Mouse (Mus musculus) olfactory bulb, adult 2 months (tissue): ENCODE measurements around the gene Hs6st1. TPM values are rescaled to one million over a fixed set of nuclear protein-coding genes. Genes with fewer than 3 reads are reported as not detected.

Source experiments
- H3K27ac ChIP-seq: fragments of 200-500 bp; 2 replicates; pipeline ENCODE4 v1.5.1; 2012; ENCODE audit warnings: low read depth, low read length; ENCODE audit not compliant: insufficient read depth
- H3K4me1 ChIP-seq: fragments of 200-500 bp; 2 replicates; pipeline ENCODE4 v1.6.1; 2012; ENCODE audit warnings: low read length; ENCODE audit not compliant: control insufficient read depth, insufficient read depth
- H3K4me3 ChIP-seq: fragments of 200-500 bp; 2 replicates; pipeline ENCODE4 v1.5.1; 2012; ENCODE audit warnings: mild to moderate bottlenecking, low read depth, low read length, moderate library complexity; ENCODE audit not compliant: insufficient read depth
- CTCF ChIP-seq: fragments of 200-500 bp; IDR thresholded peaks from 2 replicates; pipeline ENCODE4 v1.5.1; 2012; ENCODE audit warnings: low read depth, mild to moderate bottlenecking, low read length, moderate library complexity; ENCODE audit not compliant: insufficient read depth
- POLR2A ChIP-seq: fragments of 200-500 bp; IDR thresholded peaks from 2 replicates; pipeline ENCODE4 v1.6.1; 2012; ENCODE audit warnings: mild to moderate bottlenecking, low read depth, low read length, moderate library complexity; ENCODE audit not compliant: insufficient read depth
- WGBS: fragments of 180-500 bp; shearing (Covaris S2); methylation state at CpG from one replicate; pipeline ENCODE4 v1.1.7; 2018; 5-methylcytosine and 5-hydroxymethylcytosine counted together
- polyA plus RNA-seq: library from polyadenylated mRNA; stranded (reverse); fragments of >200 nt; gene quantifications from 2 replicates; pipeline ENCODE4 v1.2.4, GENCODE M21; 2012; ENCODE audit warnings: low replicate concordance; ENCODE audit not compliant: missing spikeins, insufficient read depth, insufficient read length

Gene Hs6st1
- polyA plus RNA-seq, 1 experiment, result not detected

GRCm38 (mm10) chr1:36070190-36070589 lies 2.0 kb downstream of the Hs6st1 start:
- no peak for TF ChIP-seq POLR2A
- no peak for TF ChIP-seq CTCF
- H3K27ac ChIP-seq, result no peak overlapping the region
- H3K4me3 ChIP-seq, result peak overlapping the region; percentile 80; the same call in 1 of the 2 replicates
- H3K4me1 ChIP-seq, result peaks cover 41% of the 10 kb centered on the region
- WGBS, result 80% methylated on average over 6 of the region's 6 CpGs

DNA sequence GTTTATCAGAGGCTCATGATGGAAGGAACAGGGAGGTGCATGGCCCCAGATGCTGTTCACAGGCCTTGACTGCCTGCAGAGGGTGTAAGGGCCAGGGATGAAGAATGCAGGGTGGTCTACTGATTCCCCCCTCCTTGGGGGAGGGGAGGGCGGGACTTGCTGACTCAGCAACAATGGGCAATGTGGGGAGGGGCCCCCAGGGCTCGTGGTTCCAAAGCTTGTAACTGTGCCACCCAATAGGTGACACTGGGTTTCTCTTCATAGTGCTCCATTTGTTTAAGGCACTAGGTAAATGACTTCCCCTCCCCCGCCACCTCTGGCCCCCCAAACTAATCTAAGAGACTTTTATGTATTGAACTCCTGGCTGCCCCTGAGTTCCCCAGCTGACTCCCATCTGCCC lies 2.5 kb downstream of the Hs6st1 start:
- Histone ChIP-seq H3K4me3 (no peak overlapping the region), H3K27ac (no peak overlapping the region), H3K4me1 (peaks cover 40% of the 10 kb centered on the region)
- 61% methylated on average over 3 of the region's 3 CpGs for WGBS
- TF ChIP-seq CTCF (no peak), POLR2A (no peak)

DNA sequence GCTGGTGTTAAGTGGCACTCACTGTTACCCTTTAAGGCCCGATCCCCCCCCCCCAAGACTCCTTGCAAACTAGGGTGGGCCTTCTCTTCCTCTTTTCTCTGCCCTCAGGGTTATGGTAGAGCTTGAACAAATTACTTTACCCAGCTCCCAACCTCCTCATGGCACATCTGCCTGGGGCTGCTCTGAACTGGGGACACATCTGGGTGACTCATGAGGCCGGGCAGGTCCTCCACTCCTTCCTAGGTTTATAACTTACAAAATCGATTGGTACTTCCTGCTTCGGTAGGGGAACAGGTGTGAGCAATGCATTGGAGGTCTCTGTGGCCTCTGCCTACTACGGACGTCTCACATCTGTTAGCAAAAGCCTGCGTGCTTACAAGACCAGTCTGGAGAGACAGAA lies 3.0 kb downstream of the Hs6st1 start:
- 85% methylated on average over 7 of the region's 7 CpGs for WGBS
- Histone ChIP-seq H3K27ac (no peak overlapping the region), H3K4me3 (no peak overlapping the region), H3K4me1 (peaks cover 40% of the 10 kb centered on the region)
- TF ChIP-seq CTCF, result no peak
- no peak for TF ChIP-seq POLR2A

DNA sequence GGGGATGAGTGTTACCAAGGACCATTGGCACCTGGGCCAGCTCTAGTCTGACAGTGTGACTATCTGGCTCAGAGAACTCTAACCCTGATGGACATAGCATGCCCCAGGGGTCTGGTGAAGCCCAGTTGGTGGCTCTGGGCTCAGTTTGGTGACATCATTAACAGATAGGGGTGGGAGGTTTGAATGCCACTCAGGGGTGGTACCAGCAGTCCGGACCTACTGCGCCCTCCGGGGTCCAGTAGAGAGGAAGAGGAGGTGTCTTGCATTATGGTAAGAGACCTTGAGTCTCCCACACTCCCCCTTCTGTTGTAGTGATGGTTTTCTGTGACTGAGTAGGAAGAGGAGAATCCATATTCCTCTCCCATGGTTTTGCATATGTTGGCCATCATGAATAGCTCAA lies 3.4 kb downstream of the Hs6st1 start:
- Histone ChIP-seq H3K4me3 (no peak overlapping the region), H3K27ac (no peak overlapping the region), H3K4me1 (peaks cover 40% of the 10 kb centered on the region)
- TF ChIP-seq CTCF (no peak), POLR2A (no peak)
- WGBS, result 90% methylated on average over 3 of the region's 3 CpGs

GRCm38 (mm10) chr1:36072588-36073556 lies 4.7 kb downstream of the Hs6st1 start:
- TF ChIP-seq CTCF (no peak), POLR2A (no peak)
- Histone ChIP-seq H3K27ac (no peak overlapping the region), H3K4me3 (no peak overlapping the region), H3K4me1 (peaks cover 38% of the 10 kb centered on the region)
- WGBS, result 61% methylated on average over 11 of the region's 11 CpGs

DNA sequence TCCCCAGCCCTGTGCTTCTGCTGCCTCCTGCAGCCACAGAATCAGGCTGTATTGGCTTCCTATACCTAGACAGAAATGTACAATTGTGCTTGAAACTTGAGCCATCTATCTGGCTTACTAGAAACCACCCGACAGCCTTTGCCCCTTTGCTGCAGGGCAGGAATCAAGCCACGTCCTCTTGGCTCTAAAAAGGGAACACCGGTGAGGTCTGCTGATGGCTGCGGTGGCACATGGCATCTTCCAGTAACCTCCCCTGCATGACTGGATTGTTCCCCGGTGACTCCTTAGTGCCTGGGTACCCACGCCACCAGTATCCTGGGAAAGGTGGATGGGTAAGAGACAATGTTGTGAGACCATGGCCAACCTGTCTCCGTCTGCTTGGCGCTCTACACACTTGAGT lies 5.4 kb downstream of the Hs6st1 start:
- peaks cover 39% of the 10 kb centered on the region for H3K4me1 ChIP-seq
- TF ChIP-seq POLR2A, result no peak
- TF ChIP-seq CTCF, result no peak
- WGBS, result 87% methylated on average over 8 of the region's 8 CpGs
- no peak overlapping the region for H3K4me3 ChIP-seq
- no peak overlapping the region for H3K27ac ChIP-seq

- H3K4me1 ChIP-seq, result peaks cover 38% of the 10 kb centered on the region
- TF ChIP-seq POLR2A (no peak), CTCF (no peak)
- WGBS, result 96% methylated on average over 5 of the region's 5 CpGs
- no peak overlapping the region for H3K4me3 ChIP-seq
- H3K27ac ChIP-seq, result no peak overlapping the region
Observed at GRCm38 (mm10) chr1:36074197-36074596, 6.0 kb downstream of the Hs6st1 start.

DNA sequence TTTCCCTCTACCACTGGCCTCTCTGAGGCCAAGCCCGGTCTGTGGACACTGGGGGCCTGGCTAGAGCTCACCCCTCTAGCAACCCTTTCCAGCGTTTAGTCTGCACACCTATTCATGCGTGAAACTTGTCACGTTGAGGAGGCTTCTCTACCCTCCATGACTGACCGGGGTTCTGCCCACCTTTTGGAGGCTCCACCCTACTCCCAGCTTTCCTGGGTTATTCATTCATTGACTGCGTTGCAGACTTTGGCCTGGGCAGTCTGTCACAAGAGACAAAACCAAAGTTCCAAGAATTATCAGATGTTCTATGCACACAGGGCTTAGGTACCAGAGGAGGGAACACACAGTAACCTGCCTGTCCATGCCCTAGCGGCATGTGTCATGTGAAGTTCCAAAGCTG lies 6.8 kb downstream of the Hs6st1 start:
- Histone ChIP-seq H3K27ac (no peak overlapping the region), H3K4me3 (no peak overlapping the region), H3K4me1 (peaks cover 36% of the 10 kb centered on the region)
- 87% methylated on average over 7 of the region's 7 CpGs for WGBS
- no peak for TF ChIP-seq POLR2A
- no peak for TF ChIP-seq CTCF

DNA sequence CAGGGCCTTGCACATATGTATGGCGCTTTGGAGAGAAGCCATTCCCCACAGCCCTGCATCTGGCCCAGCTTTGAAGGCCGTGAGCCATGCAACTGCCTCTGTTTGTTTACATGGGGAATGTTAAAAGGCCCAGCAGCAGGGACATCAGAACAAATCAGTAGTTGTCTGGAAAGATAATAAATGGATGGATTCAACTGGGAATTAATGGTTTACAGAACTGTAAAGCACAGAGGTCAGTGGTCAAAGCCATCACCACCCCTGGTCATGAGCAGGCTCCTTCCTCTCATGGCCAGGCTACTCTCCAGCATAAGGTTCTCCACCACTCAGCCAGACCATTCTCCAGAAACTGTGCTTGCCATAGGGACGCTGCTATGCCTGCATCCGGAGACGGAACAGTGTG lies 7.5 kb downstream of the Hs6st1 start:
- 89% methylated on average over 5 of the region's 5 CpGs for WGBS
- Histone ChIP-seq H3K4me1 (peaks cover 29% of the 10 kb centered on the region), H3K4me3 (no peak overlapping the region), H3K27ac (no peak overlapping the region)
- TF ChIP-seq POLR2A, result no peak

DNA sequence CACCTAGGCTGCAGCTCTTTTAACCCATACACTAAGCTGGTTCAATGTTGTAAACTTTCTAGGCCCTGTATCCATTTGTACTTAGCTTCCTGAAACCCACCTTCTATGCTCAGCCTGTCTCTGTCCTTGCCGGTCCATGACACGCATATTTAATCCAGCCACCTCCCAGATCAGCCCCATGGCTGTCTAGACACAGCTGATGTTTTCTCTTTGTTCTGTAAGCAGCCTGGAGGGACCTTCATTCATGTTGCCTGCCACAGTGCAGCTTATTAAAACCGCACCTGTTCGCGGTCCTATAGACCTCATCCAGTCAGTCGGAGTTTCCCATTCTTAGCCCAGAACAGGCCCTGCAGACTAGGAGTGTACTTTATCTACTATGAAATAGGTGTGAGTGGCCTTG lies 8.9 kb downstream of the Hs6st1 start:
- H3K4me1 ChIP-seq, result peaks cover 16% of the 10 kb centered on the region
- TF ChIP-seq POLR2A (no peak), CTCF (no peak)
- no peak overlapping the region for H3K27ac ChIP-seq
- no peak overlapping the region for H3K4me3 ChIP-seq
- WGBS, result 72% methylated on average over 6 of the region's 6 CpGs
